Mouse (Mus musculus) embryonic fibroblast, embryonic 13.5 days (primary cell): ENCODE measurements around the gene Gm5447.

Source experiments
- CTCF ChIP-seq: IDR thresholded peaks from 2 replicates; pipeline ENCODE4 v1.5.1; 2011; ENCODE audit warnings: mild to moderate bottlenecking, control low read depth, low read length, moderate library complexity, borderline replicate concordance; ENCODE audit not compliant: insufficient read depth
- POLR2A ChIP-seq: IDR thresholded peaks from 2 replicates; pipeline ENCODE4 v1.6.1; 2011; ENCODE audit warnings: low read depth, mild to moderate bottlenecking, control low read depth, low read length, moderate library complexity

- TF ChIP-seq CTCF (no peak), POLR2A (no peak)
Measured at GRCm38 (mm10) chr13:30966507-30966911, 7.5 kb upstream of the Gm5447 start.
